Mouse (Mus musculus) cerebellum, adult (tissue): Measurements from ENCODE around the gene Irf2.
A peak's percentile ranks its signal among the peaks of the same experiment; 100 is the strongest.

Source experiments
- ATAC-seq: cut with Nextera tagmentation; 2 replicates; pipeline ENCODE4 v1.9.2; 2017; ENCODE audit warnings: mild to moderate bottlenecking, moderate library complexity, mixed read lengths; ENCODE audit not compliant: insufficient number of reproducible peaks, low FRiP score, low TSS enrichment

Gene Irf2

GRCm38 (mm10) chr8:46862508-46862907, 123.0 kb downstream of the Irf2 start:
- ATAC-seq: no peak

GRCm38 (mm10) chr8:46865428-46865827, 125.9 kb downstream of the Irf2 start:
- no peak for ATAC-seq

- ATAC-seq: no peak
Measured at GRCm38 (mm10) chr8:46867440-46867839, 127.9 kb downstream of the Irf2 start.

GRCm38 (mm10) chr8:46868346-46869065, 129.0 kb downstream of the Irf2 start:
- ATAC-seq: no peak

GRCm38 (mm10) chr8:46869521-46869925, 130.0 kb downstream of the Irf2 start:
- no peak for ATAC-seq

GRCm38 (mm10) chr8:46871086-46871485, 131.6 kb downstream of the Irf2 start:
- no peak for ATAC-seq

- ATAC-seq: no peak
Measured at GRCm38 (mm10) chr8:46875615-46876293, 136.2 kb downstream of the Irf2 start.

- ATAC-seq: no peak
Measured at GRCm38 (mm10) chr8:46881348-46881747, 141.8 kb downstream of the Irf2 start.

- ATAC-seq: no peak
Measured at GRCm38 (mm10) chr8:46881755-46882419, 142.4 kb downstream of the Irf2 start.

- no peak for ATAC-seq
Measured at GRCm38 (mm10) chr8:46882743-46883142, 143.2 kb downstream of the Irf2 start.

- ATAC-seq: no peak
Measured at GRCm38 (mm10) chr8:46883232-46884000, 143.9 kb downstream of the Irf2 start.

GRCm38 (mm10) chr8:46885786-46886185, 146.3 kb downstream of the Irf2 start:
- ATAC-seq: no peak

GRCm38 (mm10) chr8:46886216-46886615, 146.7 kb downstream of the Irf2 start:
- ATAC-seq: no peak

GRCm38 (mm10) chr8:46887396-46887795, 147.9 kb downstream of the Irf2 start:
- ATAC-seq: no peak

- ATAC-seq: no peak
Measured at GRCm38 (mm10) chr8:46888575-46888974, 149.0 kb downstream of the Irf2 start.

GRCm38 (mm10) chr8:46890241-46890640, 150.7 kb downstream of the Irf2 start:
- ATAC-seq: no peak

- 0 out of 2 replicates have a peak, but pooled peaks have one; percentile 33 for ATAC-seq
Measured at GRCm38 (mm10) chr8:46892511-46893273, 153.2 kb downstream of the Irf2 start.

- no peak for ATAC-seq
Measured at GRCm38 (mm10) chr8:46894385-46894784, 154.9 kb downstream of the Irf2 start.

- no peak for ATAC-seq
Measured at GRCm38 (mm10) chr8:46896005-46896404, 156.5 kb downstream of the Irf2 start.

- ATAC-seq: no peak
Measured at GRCm38 (mm10) chr8:46896704-46897103, 157.2 kb downstream of the Irf2 start.
